Mouse (Mus musculus): ENCODE results near the gene Foxp1. TPM values are rescaled to one million over a fixed set of nuclear protein-coding genes. Genes with fewer than 3 reads are reported as not detected.

The Foxp1 gene
- total and polyA plus RNA-seq, 3 experiments, result 16.1 to 42.0 TPM; not detected in 1

GRCm38 (mm10) chr6:99372427-99372826, 150.1 kb downstream of the Foxp1 start:
- no peaks in the 10 kb centered on the region for H3K9me3 ChIP-seq (replicated peaks; ENCODE audit: insufficient read depth, low read length)
- H3K4me1 ChIP-seq (ENCODE audit: control insufficient read depth in 1 of 2, insufficient read depth in 2 of 2, low read length in 2 of 2), result peaks cover 8 to 18% of the 10 kb centered on the region in 2 experiments
- 0 out of 2 replicates have a peak, but pooled peaks have one; percentile 18 for TF ChIP-seq GATA1 (IDR thresholded peaks at IDR 0.05; ENCODE audit: low read depth, low read length)
- no peak for TF ChIP-seq POLR2AphosphoS5 (IDR thresholded peaks at IDR 0.05; ENCODE audit: borderline replicate concordance, low read depth, low read length)
- no peak overlapping the region for H3K27ac ChIP-seq (ENCODE audit: control insufficient read depth, low read depth, low read length)
- no peak overlapping the region for H3K4me3 ChIP-seq (ENCODE audit: control insufficient read depth in 1 of 2, insufficient read depth in 1 of 2, low read depth in 2 of 2, low read length in 2 of 2)
- peaks cover 0 to 16% of the 10 kb centered on the region in 2 experiments; a peak in 2 of 4 replicates for H3K36me3 ChIP-seq (ENCODE audit: control insufficient read depth in 1 of 2, insufficient read depth in 2 of 2, low read length in 2 of 2)
- H3K9ac ChIP-seq (ENCODE audit: control insufficient read depth, low read depth, low read length, poor library complexity, severe bottlenecking), result no peak overlapping the region
- H3K27me3 ChIP-seq (ENCODE audit: control insufficient read depth in 1 of 2, insufficient read depth in 2 of 2, low read length in 2 of 2), result no peaks in the 10 kb centered on the region
- no peaks in the 10 kb centered on the region for H3K79me2 ChIP-seq (ENCODE audit: control insufficient read depth, insufficient read depth, low read length, poor library complexity)
- peak; percentile 34 for DNase-seq (ENCODE audit: low read depth, low spot score)

- Histone ChIP-seq H3K27me3 (ENCODE audit: control insufficient read depth in 1 of 2, insufficient read depth in 2 of 2, low read length in 2 of 2) (no peaks in the 10 kb centered on the region), H3K9me3 (replicated peaks; ENCODE audit: insufficient read depth, low read length) (no peaks in the 10 kb centered on the region), H3K36me3 (ENCODE audit: control insufficient read depth in 1 of 2, insufficient read depth in 2 of 2, low read length in 2 of 2) (peaks cover 0 to 16% of the 10 kb centered on the region in 2 experiments; a peak in 2 of 4 replicates), H3K79me2 (ENCODE audit: control insufficient read depth, insufficient read depth, low read length, poor library complexity) (no peaks in the 10 kb centered on the region), H3K4me1 (ENCODE audit: control insufficient read depth in 1 of 2, insufficient read depth in 2 of 2, low read length in 2 of 2) (peaks cover 8 to 18% of the 10 kb centered on the region in 2 experiments), H3K4me3 (ENCODE audit: control insufficient read depth in 1 of 2, insufficient read depth in 1 of 2, low read depth in 2 of 2, low read length in 2 of 2) (no peak overlapping the region), H3K27ac (ENCODE audit: control insufficient read depth, low read depth, low read length) (no peak overlapping the region), H3K9ac (ENCODE audit: control insufficient read depth, low read depth, low read length, poor library complexity, severe bottlenecking) (no peak overlapping the region)
- no peak for DNase-seq (ENCODE audit: low read depth, low spot score)
- TF ChIP-seq RAD21 (IDR thresholded peaks at IDR 0.05; ENCODE audit: low read depth, low read length) (no peak), ELF1 (IDR thresholded peaks at IDR 0.05; ENCODE audit: low read depth, low read length) (no peak)
Measured at GRCm38 (mm10) chr6:99372016-99372415, 150.5 kb downstream of the Foxp1 start.

GRCm38 (mm10) chr6:99369931-99370330, 152.6 kb downstream of the Foxp1 start:
- Histone ChIP-seq H3K27me3 (ENCODE audit: control insufficient read depth in 1 of 2, insufficient read depth in 2 of 2, low read length in 2 of 2) (no peaks in the 10 kb centered on the region), H3K9ac (ENCODE audit: control insufficient read depth, low read depth, low read length, poor library complexity, severe bottlenecking) (no peak overlapping the region), H3K27ac (ENCODE audit: control insufficient read depth, low read depth, low read length) (no peak overlapping the region), H3K4me3 (ENCODE audit: control insufficient read depth in 1 of 2, insufficient read depth in 1 of 2, low read depth in 2 of 2, low read length in 2 of 2) (no peak overlapping the region), H3K4me1 (ENCODE audit: control insufficient read depth in 1 of 2, insufficient read depth in 2 of 2, low read length in 2 of 2) (peaks cover 8 to 18% of the 10 kb centered on the region in 2 experiments), H3K36me3 (ENCODE audit: control insufficient read depth in 1 of 2, insufficient read depth in 2 of 2, low read length in 2 of 2) (peaks cover 0 to 16% of the 10 kb centered on the region in 2 experiments; a peak in 2 of 4 replicates), H3K9me3 (replicated peaks; ENCODE audit: insufficient read depth, low read length) (no peaks in the 10 kb centered on the region), H3K79me2 (ENCODE audit: control insufficient read depth, insufficient read depth, low read length, poor library complexity) (no peaks in the 10 kb centered on the region)
- TF ChIP-seq CTCF (IDR thresholded peaks at IDR 0.05 in 2 of 3, conservative IDR thresholded peaks at IDR 0.05 in 1 of 3; ENCODE audit: control insufficient read depth in 1 of 3, insufficient read depth in 1 of 3, low read depth in 2 of 3, low read length in 3 of 3, poor library complexity in 1 of 3, severe bottlenecking in 1 of 3) (no peak), RAD21 (IDR thresholded peaks at IDR 0.05; ENCODE audit: low read depth, low read length) (no peak), TAL1 (IDR thresholded peaks at IDR 0.05; ENCODE audit: low read length) (no peak), GATA1 (IDR thresholded peaks at IDR 0.05; ENCODE audit: low read depth, low read length) (no peak), ZNF384 (IDR thresholded peaks at IDR 0.05; ENCODE audit: low read depth, low read length) (no peak), MAZ (IDR thresholded peaks at IDR 0.05; ENCODE audit: low read depth, low read length) (no peak), MYB (IDR thresholded peaks at IDR 0.05; ENCODE audit: low read depth, low read length) (no peak), TCF12 (IDR thresholded peaks at IDR 0.05; ENCODE audit: low read depth, low read length) (no peak), USF1 (IDR thresholded peaks at IDR 0.05; ENCODE audit: low read depth, low read length) (no peak)
- DNase-seq (ENCODE audit: low read depth, low spot score), result no peak

All from MEL (cell line).